Mouse (Mus musculus): ENCODE results near the gene Pappa.

The Pappa gene

GRCm38 (mm10) chr4:65328486-65329308, 204.7 kb downstream of the Pappa start:
- in situ Hi-C loops (cut with MboI, MseI): no loop called here

GRCm38 (mm10) chr4:65333718-65334117, 209.7 kb downstream of the Pappa start:
- in situ Hi-C loops (cut with MboI, MseI): no loop called here

DNA sequence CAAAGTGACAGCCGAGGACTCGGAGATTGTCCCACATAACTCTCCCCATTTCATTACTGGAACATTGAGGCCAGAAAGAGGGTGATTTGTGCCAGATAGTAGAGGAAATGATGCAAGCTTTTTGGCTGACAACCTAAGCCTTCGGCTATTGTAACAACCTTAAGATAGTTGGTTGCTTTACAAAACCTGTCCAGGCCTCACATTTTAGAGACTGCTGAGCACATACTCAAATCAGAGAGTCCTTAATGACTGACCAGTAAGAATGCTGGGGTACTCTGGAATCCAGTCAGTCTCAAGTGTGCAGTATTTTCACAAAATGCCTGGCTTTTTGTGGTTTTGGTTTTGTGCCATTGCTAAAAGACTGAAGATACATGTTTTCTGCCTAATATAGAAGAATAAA, 217.8 kb downstream of the Pappa start:
- in situ Hi-C loops (cut with MboI, MseI): no loop called here

- in situ Hi-C loops (cut with MboI, MseI): no loop called here
Measured at GRCm38 (mm10) chr4:65350521-65350920, 226.5 kb downstream of the Pappa start.

DNA sequence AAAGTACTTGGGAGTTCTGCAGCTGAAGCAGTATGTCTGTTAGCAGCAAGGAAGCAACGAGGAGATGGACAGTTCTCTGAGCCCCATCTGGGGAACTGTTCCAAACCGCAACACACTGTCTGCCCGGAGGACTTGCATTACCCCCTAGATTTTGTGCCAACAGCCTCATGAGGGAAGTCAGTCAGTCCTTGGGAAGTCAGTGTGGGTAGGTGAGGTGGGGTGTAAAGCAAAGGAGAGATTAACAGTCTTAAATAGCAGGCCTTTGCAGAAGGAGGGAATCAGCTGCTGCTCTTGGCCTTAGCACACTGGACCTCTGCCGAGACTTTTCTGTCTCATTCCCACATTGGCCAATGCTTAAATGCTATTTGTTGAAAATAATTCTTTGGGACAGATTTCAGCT, 230.6 kb downstream of the Pappa start:
- in situ Hi-C loops (cut with MboI, MseI): no loop called here

- in situ Hi-C loops (cut with MboI, MseI): no loop called here
Measured at GRCm38 (mm10) chr4:65367135-65367534, 243.2 kb downstream of the Pappa start.

DNA sequence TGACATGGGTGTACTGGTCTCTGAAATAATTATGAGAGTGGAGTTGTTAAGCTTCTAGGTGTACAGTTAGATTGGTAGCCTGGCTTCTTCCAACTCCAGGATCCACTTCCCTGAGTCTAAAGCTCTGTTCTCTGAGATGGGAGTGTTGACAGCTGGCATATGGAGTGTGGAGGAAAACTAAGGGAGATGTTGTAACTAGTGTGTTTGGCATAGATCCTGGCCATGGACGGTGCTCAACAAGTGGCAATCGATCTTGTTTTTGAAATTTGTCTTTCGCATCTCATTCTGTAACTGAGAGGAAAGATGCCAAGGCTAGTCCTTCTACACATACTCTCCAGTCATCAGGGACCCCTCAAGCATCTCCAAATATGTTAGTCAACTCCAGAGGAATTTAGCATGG, 248.8 kb downstream of the Pappa start:
- in situ Hi-C loops (cut with MboI, MseI): no loop called here

DNA sequence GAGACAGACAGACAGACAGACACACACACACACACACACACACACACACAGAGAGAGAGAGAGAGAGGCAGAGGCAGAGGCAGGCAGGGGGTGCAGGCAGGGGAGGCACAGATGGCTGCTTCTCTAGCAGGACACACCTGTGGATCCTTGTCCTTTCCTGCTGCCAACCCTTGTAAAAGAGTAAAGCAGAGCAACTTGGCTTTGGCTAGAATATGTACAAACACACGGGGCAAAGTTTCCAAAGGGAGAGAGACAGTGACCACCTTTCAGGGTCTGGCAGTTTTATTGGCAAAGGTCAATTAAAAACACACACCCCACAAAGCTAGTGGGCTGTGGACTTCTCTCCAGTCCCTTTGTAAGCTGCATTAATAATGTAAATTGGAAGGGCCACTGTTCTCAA, 249.9 kb downstream of the Pappa start:
- in situ Hi-C loops (cut with MboI, MseI): no loop called here

GRCm38 (mm10) chr4:65376571-65376970, 252.6 kb downstream of the Pappa start:
- in situ Hi-C loops (cut with MboI, MseI): no loop called here

DNA sequence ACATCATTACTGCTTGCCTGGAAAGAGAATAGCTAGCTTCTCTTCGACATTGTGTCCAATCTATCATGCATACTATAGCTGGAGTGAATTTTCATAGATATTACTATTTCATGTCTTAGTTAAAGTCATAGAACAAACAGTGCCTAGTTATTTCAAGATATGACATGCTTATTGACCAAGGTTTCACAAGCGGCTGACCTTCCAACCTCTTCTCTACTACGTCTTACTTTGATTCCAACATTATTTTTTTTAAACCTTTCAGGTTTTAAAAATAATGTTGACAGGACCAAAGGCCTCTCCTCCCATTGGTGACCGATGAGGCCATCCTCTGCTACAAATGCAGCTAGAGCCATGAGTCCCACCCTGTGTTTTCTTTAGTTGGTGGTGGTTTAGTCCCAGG, 255.5 kb downstream of the Pappa start:
- in situ Hi-C loops (cut with MboI, MseI): no loop called here

DNA sequence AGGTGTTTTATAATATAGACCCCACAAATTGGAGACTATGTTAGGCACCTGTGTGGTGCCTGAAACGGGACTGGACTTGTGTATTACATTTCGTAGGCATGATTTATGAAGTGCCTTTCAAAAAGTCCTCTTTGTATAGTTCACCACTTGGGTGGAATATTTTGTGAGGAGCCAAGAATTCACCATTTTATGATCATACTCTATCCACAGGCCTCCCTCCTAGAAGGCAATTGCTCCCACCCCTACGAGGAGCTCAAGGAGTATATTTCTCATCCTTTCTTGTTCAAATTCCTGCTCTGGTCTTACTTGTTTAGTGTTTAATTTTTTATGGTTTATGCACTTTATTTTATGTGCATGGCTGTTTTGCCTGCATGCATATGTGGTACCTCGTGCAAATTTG, 259.1 kb downstream of the Pappa start:
- in situ Hi-C loops (cut with MboI, MseI): no loop called here

GRCm38 (mm10) chr4:65391001-65391400, 267.0 kb downstream of the Pappa start:
- in situ Hi-C loops (cut with MboI, MseI): no loop called here

GRCm38 (mm10) chr4:65396806-65397205, 272.8 kb downstream of the Pappa start:
- in situ Hi-C loops (cut with MboI, MseI): no loop called here

DNA sequence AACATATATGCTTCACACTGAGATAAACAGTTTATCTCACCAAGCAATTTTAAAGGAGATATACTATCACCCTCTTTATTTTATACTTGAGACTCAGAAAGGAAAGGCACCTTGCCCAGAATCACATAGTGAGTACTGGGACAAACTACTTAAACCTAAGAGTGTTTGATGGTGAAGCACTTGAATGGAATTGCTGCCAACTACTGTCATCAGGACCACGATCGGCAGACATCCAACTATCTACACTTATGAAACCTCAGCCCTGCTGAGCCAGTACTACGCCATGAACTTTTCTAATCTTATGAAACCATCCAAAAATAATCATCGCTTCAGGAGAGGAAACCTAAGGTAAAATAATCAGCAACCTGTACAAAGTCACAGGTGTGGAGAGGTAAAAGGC, 275.5 kb downstream of the Pappa start:
- in situ Hi-C loops (cut with MboI, MseI): no loop called here

- in situ Hi-C loops (cut with MboI, MseI): no loop called here
Measured at GRCm38 (mm10) chr4:65402286-65402685, 278.3 kb downstream of the Pappa start.

- in situ Hi-C loops (cut with MboI, MseI): no loop called here
Measured at GRCm38 (mm10) chr4:65402836-65403634, 279.1 kb downstream of the Pappa start.

Data from T-helper 2 cell (primary cell).